Mouse (Mus musculus) liver, adult 10 weeks (tissue): ENCODE results near the gene Ugt2b35. TPM values are rescaled to one million over a fixed set of nuclear protein-coding genes. Genes with fewer than 3 reads are reported as not detected.

Experiments
- polyA plus RNA-seq: library from polyadenylated mRNA; stranded (reverse); fragments of 350-450 nt; fragmentation: Illumina TruSeq; extraction: RNeasy Lipid Tissue Mini Kit (QIAGEN cat#74804); gene quantifications from one replicate; pipeline ENCODE4 v1.2.3, GENCODE M21; 2014; ENCODE audit warnings: low read depth, low replicate concordance

The Ugt2b35 gene
- 280 TPM for polyA plus RNA-seq

DNA sequence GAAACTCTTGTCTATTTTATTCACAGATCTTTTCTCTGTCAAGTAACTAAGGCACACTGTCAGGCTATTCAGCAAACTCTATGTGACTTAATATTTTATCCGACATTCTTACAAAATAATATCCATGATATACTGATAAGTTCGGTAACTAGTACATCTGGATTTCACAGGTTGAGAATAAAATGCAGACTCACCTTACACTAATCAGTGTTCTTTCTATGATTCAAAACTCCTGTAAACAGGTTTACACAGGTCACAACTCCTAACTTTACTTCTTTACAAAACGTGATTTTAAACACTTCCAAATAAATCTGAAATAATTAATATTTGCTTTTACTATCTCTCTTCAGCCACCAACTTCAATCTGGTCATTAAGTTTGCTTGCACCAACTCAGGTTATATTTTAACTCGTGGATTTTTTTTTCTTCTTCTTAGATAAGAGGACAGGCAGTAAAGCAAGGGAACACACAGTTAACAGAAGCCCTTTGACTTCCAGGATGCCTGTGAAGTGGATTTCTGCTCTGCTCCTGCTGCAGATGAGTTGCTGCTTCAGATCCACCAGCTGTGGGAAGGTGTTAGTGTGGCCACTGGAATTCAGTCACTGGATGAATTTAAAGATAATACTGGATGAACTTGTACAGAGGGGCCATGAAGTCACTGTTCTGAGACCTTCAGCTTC is at the start of gene Ugt2b35:
TSS of gene Ugt2b35 (plus strand) at position 466 of the 679 bp plus-strand sequence.

Other genes starting within 250 kb of the Ugt2b35 start
- 73.3 TPM for gene Ythdc1, start 196.6 kb upstream of the Ugt2b35 start, polyA plus RNA-seq
- gene Ugt2b34, start 93.9 kb upstream of the Ugt2b35 start, polyA plus RNA-seq = 1,152 TPM
- gene Ugt2b1, start 74.3 kb upstream of the Ugt2b35 start, polyA plus RNA-seq = 1,101 TPM
- gene Ugt2b36, start 91.7 kb downstream of the Ugt2b35 start, polyA plus RNA-seq = 1,843 TPM
- 2,332 TPM for gene Ugt2b5, start 139.5 kb downstream of the Ugt2b35 start, polyA plus RNA-seq